ENCODE assay signal across 20 mouse cellular contexts in genomic region chr1:89543312-89543711, GRCm38 (mm10).
DNase-seq lines count a peak whose midpoint lies in the region; ATAC-seq and TF ChIP-seq lines count a peak whose summit lies in the region.
"Had no signal": no experiment of that assay in that cellular context is flagged by ENCODE, and none has a peak within 500 bp of the region (broad histone marks: within the 10 kb centered on the region; RNA-seq: fewer than 3 reads in every experiment).

No protein-coding gene starts in this region.

- H3K27me3 ChIP-seq in midbrain, embryonic 12.5 days, result no peaks in the 10 kb centered on the region
- no peaks in the 10 kb centered on the region for H3K27me3 ChIP-seq in midbrain, postnatal 0 days (ENCODE audit: insufficient read depth, low read length)
- no peaks in the 10 kb centered on the region for H3K27me3 ChIP-seq in neural tube, embryonic 14.5 days (ENCODE audit: control insufficient read depth, insufficient read depth, low read length)
- H3K27me3 ChIP-seq in embryonic facial prominence, embryonic 10.5 days (replicated peaks; ENCODE audit: low read depth, poor library complexity, severe bottlenecking), result no peaks in the 10 kb centered on the region
- H3K27me3 ChIP-seq: CH12.LX; embryonic facial prominence, embryonic 15.5 days; heart, embryonic 12.5 days; hindbrain, embryonic 15.5 days; Patski had no signal

- intact Hi-C loops in gastrocnemius, adult 2 months (cut with DNase I), result no loop called here

- no peak for ATAC-seq in midbrain, embryonic 12.5 days (ENCODE audit: low FRiP score, low read depth)
- ATAC-seq in midbrain, postnatal 0 days (ENCODE audit: low FRiP score), result no peak
- ATAC-seq in neural tube, embryonic 14.5 days (ENCODE audit: low read depth), result no peak
- ATAC-seq in megakaryocyte-erythroid progenitor cell, adult 5-6 weeks (replicated peaks; ENCODE audit: low FRiP score, low TSS enrichment, poor library complexity, severe bottlenecking), result peak; percentile 76
- ATAC-seq: Patski had no signal

- DNase-seq in gastrocnemius, adult 2 months, result no peak
- no peak for DNase-seq in gastrocnemius, postnatal 4 days (ENCODE audit: low spot score in 2 of 2)
- DNase-seq in midbrain, postnatal 0 days (ENCODE audit: low spot score), result no peak
- no peak for DNase-seq in neural tube, embryonic 10.5 days (ENCODE audit: extremely low spot score, low spot score)
- DNase-seq in embryonic facial prominence, embryonic 10.5 days (ENCODE audit: low spot score), result no peak
- DNase-seq: adrenal gland, adult 2 months; adrenal gland, postnatal 25 days; cerebellum, adult 2 months; cerebellum, postnatal 10 days; gastrocnemius, postnatal 36 days; kidney, adult 18-20 months had no signal

- TF ChIP-seq CTCF in gastrocnemius, adult 2 months (IDR thresholded peaks at IDR 0.05), result no peak
- no peak for TF ChIP-seq CTCF in midbrain, postnatal 0 days (IDR thresholded peaks at IDR 0.05)

- no peak overlapping the region for H3K9ac ChIP-seq in midbrain, embryonic 12.5 days (replicated peaks)
- H3K9ac ChIP-seq in midbrain, postnatal 0 days (replicated peaks; ENCODE audit: low read length, poor library complexity, severe bottlenecking), result no peak overlapping the region
- H3K9ac ChIP-seq in neural tube, embryonic 14.5 days (replicated peaks; ENCODE audit: low read depth, low read length), result no peak overlapping the region
- H3K9ac ChIP-seq: embryonic facial prominence, embryonic 15.5 days; heart, embryonic 12.5 days; hindbrain, embryonic 15.5 days had no signal

- H3K27ac ChIP-seq in gastrocnemius, adult 2 months, result peak overlapping the region; percentile 74
- peak overlapping the region; percentile 71; the same call in 1 of the 2 replicates for H3K27ac ChIP-seq in midbrain, embryonic 12.5 days (replicated peaks)
- no peak overlapping the region for H3K27ac ChIP-seq in midbrain, postnatal 0 days (ENCODE audit: low read depth, low read length)
- 0 out of 2 replicates have a peak overlapping the region, but pooled peaks have one; percentile 36 for H3K27ac ChIP-seq in neural tube, embryonic 14.5 days (ENCODE audit: low read depth, low read length)
- no peak overlapping the region for H3K27ac ChIP-seq in embryonic facial prominence, embryonic 10.5 days (replicated peaks)
- H3K27ac ChIP-seq: embryonic facial prominence, embryonic 15.5 days had no signal

- no peaks in the 10 kb centered on the region for H3K36me3 ChIP-seq in midbrain, embryonic 12.5 days
- no peaks in the 10 kb centered on the region for H3K36me3 ChIP-seq in midbrain, postnatal 0 days (ENCODE audit: insufficient read depth, low read length)
- H3K36me3 ChIP-seq in neural tube, embryonic 14.5 days (ENCODE audit: control insufficient read depth, insufficient read depth, low read length), result no peaks in the 10 kb centered on the region
- H3K36me3 ChIP-seq in embryonic facial prominence, embryonic 10.5 days (replicated peaks), result no peaks in the 10 kb centered on the region
- H3K36me3 ChIP-seq: embryonic facial prominence, embryonic 15.5 days; heart, embryonic 12.5 days; hindbrain, embryonic 15.5 days had no signal

- no peak overlapping the region for H3K4me2 ChIP-seq in midbrain, embryonic 12.5 days (replicated peaks)
- H3K4me2 ChIP-seq in midbrain, postnatal 0 days (ENCODE audit: low read depth, low read length, poor library complexity, severe bottlenecking), result no peak overlapping the region
- no peak overlapping the region for H3K4me2 ChIP-seq in neural tube, embryonic 14.5 days (ENCODE audit: low read depth, low read length)
- H3K4me2 ChIP-seq: embryonic facial prominence, embryonic 15.5 days; heart, embryonic 12.5 days; hindbrain, embryonic 15.5 days had no signal

- no peaks in the 10 kb centered on the region for H3K9me3 ChIP-seq in midbrain, embryonic 12.5 days
- H3K9me3 ChIP-seq in midbrain, postnatal 0 days (ENCODE audit: low read length), result no peaks in the 10 kb centered on the region
- H3K9me3 ChIP-seq in neural tube, embryonic 14.5 days (ENCODE audit: control insufficient read depth, low read length), result no peaks in the 10 kb centered on the region
- H3K9me3 ChIP-seq in embryonic facial prominence, embryonic 10.5 days, result no peaks in the 10 kb centered on the region
- H3K9me3 ChIP-seq: embryonic facial prominence, embryonic 15.5 days; heart, embryonic 12.5 days; hindbrain, embryonic 15.5 days had no signal

- peaks cover 61% of the 10 kb centered on the region for H3K4me1 ChIP-seq in midbrain, embryonic 12.5 days
- H3K4me1 ChIP-seq in midbrain, postnatal 0 days (ENCODE audit: insufficient read depth, low read length), result peaks cover 9% of the 10 kb centered on the region
- peaks cover 52% of the 10 kb centered on the region for H3K4me1 ChIP-seq in neural tube, embryonic 14.5 days (ENCODE audit: control insufficient read depth, insufficient read depth, low read length)
- H3K4me1 ChIP-seq in embryonic facial prominence, embryonic 10.5 days, result peaks cover 62% of the 10 kb centered on the region

- no peak overlapping the region for H3K4me3 ChIP-seq in gastrocnemius, adult 2 months
- H3K4me3 ChIP-seq in midbrain, embryonic 12.5 days, result no peak overlapping the region
- H3K4me3 ChIP-seq in midbrain, postnatal 0 days (ENCODE audit: low read depth, low read length), result no peak overlapping the region
- no peak overlapping the region for H3K4me3 ChIP-seq in neural tube, embryonic 14.5 days (ENCODE audit: low read depth, low read length)
- H3K4me3 ChIP-seq in embryonic facial prominence, embryonic 10.5 days, result no peak overlapping the region
- H3K4me3 ChIP-seq: embryonic facial prominence, embryonic 15.5 days; erythroblast, embryonic 14.5 days; heart, embryonic 12.5 days; hindbrain, embryonic 15.5 days had no signal

- WGBS in midbrain, embryonic 12.5 days, result 96% methylated on average over 6 of the region's 6 CpGs
- WGBS in midbrain, postnatal 0 days, result 93% methylated on average over 6 of the region's 6 CpGs
- 84% methylated on average over 6 of the region's 6 CpGs for WGBS in neural tube, embryonic 14.5 days
- WGBS in embryonic facial prominence, embryonic 10.5 days, result 93% methylated on average over 6 of the region's 6 CpGs

Comparison
In these comparisons a context has a peak if more than half of its experiments do, and no peak if none do; other contexts are left out.
1. H3K27ac ChIP-seq: peak in gastrocnemius, adult 2 months (single experiment), midbrain, embryonic 12.5 days (single experiment) and neural tube, embryonic 14.5 days (single experiment); none in midbrain, postnatal 0 days (single experiment) and embryonic facial prominence, embryonic 10.5 days (single experiment).